Mouse (Mus musculus): ENCODE data around the gene Ube4a.

GRCm38 (mm10) chr9:44996590-44996989 lies 31.2 kb upstream of the Ube4a start:
- TF ChIP-seq POLR2A (IDR thresholded peaks at IDR 0.05; ENCODE audit: insufficient read length, low read depth) = no peak
- TF ChIP-seq TCF12 (IDR thresholded peaks at IDR 0.05; ENCODE audit: insufficient read depth, poor library complexity, severe bottlenecking) = no peak
- no peak for TF ChIP-seq POLR2AphosphoS2 (IDR thresholded peaks at IDR 0.05; ENCODE audit: insufficient read length, low read depth)
- no peak for TF ChIP-seq E2F4 (IDR thresholded peaks at IDR 0.05; ENCODE audit: insufficient read depth)
- no peak for TF ChIP-seq MAX (IDR thresholded peaks at IDR 0.05; ENCODE audit: low read depth)
- TF ChIP-seq TCF3 (IDR thresholded peaks at IDR 0.05; ENCODE audit: insufficient read length, low read depth) = no peak
- no peak for TF ChIP-seq CEBPB (IDR thresholded peaks at IDR 0.05; ENCODE audit: insufficient read depth, poor library complexity, severe bottlenecking)
- no peak for TF ChIP-seq REST (IDR thresholded peaks at IDR 0.05; ENCODE audit: insufficient read depth, insufficient read length)
- no peak for TF ChIP-seq MYOG (IDR thresholded peaks at IDR 0.05; ENCODE audit: control insufficient read depth in 1 of 3, insufficient read depth in 1 of 3, insufficient read length in 2 of 3, low read depth in 2 of 3)
- no peak for TF ChIP-seq MYOD1 (IDR thresholded peaks at IDR 0.05; ENCODE audit: control insufficient read depth in 1 of 3, insufficient read length in 2 of 3, low read depth in 2 of 3)

Data from myocyte (in vitro differentiated cells).